Mouse (Mus musculus): ENCODE data around the gene Gm5142. TPM values are rescaled to one million over a fixed set of nuclear protein-coding genes. Genes with fewer than 3 reads are reported as not detected.

Gene Gm5142
- polyA plus RNA-seq, 1 experiment from 2014 or later: not detected

Other genes with a start within 250 kb of the Gm5142 start
- not detected in 2 replicates for gene 1700129C05Rik, start 35.9 kb downstream of the Gm5142 start, polyA plus RNA-seq (2015; fragmentation: Nextera tagmentation; extraction: Ambion mirVana)
- 36.2 and 43.0 TPM in 2 replicates for gene Rcbtb1, start 22.5 kb upstream of the Gm5142 start, polyA plus RNA-seq (2015; fragmentation: Nextera tagmentation; extraction: Ambion mirVana)
- not detected in 2 replicates for gene Gm6904, start 81.5 kb upstream of the Gm5142 start, polyA plus RNA-seq (2015; fragmentation: Nextera tagmentation; extraction: Ambion mirVana)
- gene Phf11a, start 118.8 kb upstream of the Gm5142 start, polyA plus RNA-seq (2015; fragmentation: Nextera tagmentation; extraction: Ambion mirVana): 0.16 TPM in 1 of 2 replicates, not detected in the other
- 0.40 and 0.98 TPM in 2 replicates for gene Phf11b, start 162.6 kb upstream of the Gm5142 start, polyA plus RNA-seq (2015; fragmentation: Nextera tagmentation; extraction: Ambion mirVana)
- 4.4 and 6.0 TPM in 2 replicates for gene Phf11d, start 186.7 kb upstream of the Gm5142 start, polyA plus RNA-seq (2015; fragmentation: Nextera tagmentation; extraction: Ambion mirVana)
- gene Phf11c, start 216.6 kb upstream of the Gm5142 start, polyA plus RNA-seq (2015; fragmentation: Nextera tagmentation; extraction: Ambion mirVana): 0.49 and 0.59 TPM in 2 replicates